8 mouse cellular contexts compared by ENCODE assay signal in the genomic region with DNA sequence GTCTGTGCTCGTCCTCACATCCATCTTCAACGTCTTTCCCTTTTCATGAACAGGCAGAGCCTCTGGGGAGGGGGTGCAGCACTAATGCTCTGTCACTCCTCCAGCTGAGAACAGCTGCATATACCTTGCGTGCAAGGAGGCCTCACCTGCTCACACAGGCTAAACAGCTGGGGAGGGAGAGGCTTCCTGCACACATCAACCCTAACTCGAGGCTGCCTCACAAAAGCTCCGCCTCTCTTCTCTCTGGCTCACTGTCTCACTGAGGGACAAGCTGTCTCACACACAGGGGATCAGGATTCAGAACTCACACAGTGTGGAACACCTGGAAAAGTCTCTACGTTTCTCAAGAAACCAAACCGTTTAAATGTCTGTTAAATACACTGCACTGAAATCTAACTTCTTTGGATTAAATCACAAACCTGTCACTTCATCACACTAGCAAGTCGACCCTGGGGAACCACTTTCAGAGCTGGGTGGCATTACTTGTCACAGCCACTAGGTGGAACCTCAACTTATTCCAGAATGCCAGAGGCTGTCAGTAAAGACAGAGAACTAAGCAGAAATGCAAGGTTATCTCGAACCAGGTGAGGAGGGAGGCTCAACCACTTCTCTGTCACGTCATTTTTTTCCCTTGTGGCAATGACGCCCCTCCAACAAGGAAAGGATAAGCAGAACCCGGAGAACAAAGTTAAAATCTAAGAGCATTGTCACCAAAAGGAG.
DNase-seq lines count a peak whose midpoint lies in the region; ATAC-seq and TF ChIP-seq lines count a peak whose summit lies in the region.

No protein-coding gene starts in this region.

- TF ChIP-seq POLR2A in cerebellum, adult 2 months (IDR thresholded peaks at IDR 0.05; ENCODE audit: borderline replicate concordance, insufficient read depth, low read length), result no peak

- no peaks in the 10 kb centered on the region for H3K27me3 ChIP-seq in cerebellum, adult 2 months (ENCODE audit: control insufficient read depth, insufficient read depth, low read length)
- no peaks in the 10 kb centered on the region for H3K27me3 ChIP-seq in limb, embryonic 12.5 days

- H3K27ac ChIP-seq in cerebellum, adult 2 months (ENCODE audit: insufficient read depth, low read length), result no peak overlapping the region
- no peak overlapping the region for H3K27ac ChIP-seq in limb, embryonic 12.5 days

- DNase-seq in adrenal gland, adult (ENCODE audit: inconsistent age in 2 of 2, low spot score in 1 of 2), result peak; percentile 62 to 88
- no peak for DNase-seq in adrenal gland, postnatal 4 days (ENCODE audit: low spot score in 2 of 2)
- peak; percentile 56 to 59 for DNase-seq in cerebellum, adult 2 months
- DNase-seq in kidney, adult 18-20 months, result peak; percentile 63
- DNase-seq in urinary bladder, adult 18-20 months (ENCODE audit: low spot score in 2 of 2), result no peak

- no peak overlapping the region for H3K4me3 ChIP-seq in cerebellum, adult 2 months (replicated peaks; ENCODE audit: insufficient read depth, low read depth, low read length)
- H3K4me3 ChIP-seq in limb, embryonic 12.5 days (replicated peaks), result no peak overlapping the region

- WGBS in cerebellum, adult 2 months, result 31% methylated on average over 12 of the region's 12 CpGs
- 25% methylated on average over 12 of the region's 12 CpGs for WGBS in limb, embryonic 12.5 days

- no peaks in the 10 kb centered on the region for H3K36me3 ChIP-seq in limb, embryonic 12.5 days

- peaks cover 5% of the 10 kb centered on the region for H3K4me1 ChIP-seq in cerebellum, adult 2 months (ENCODE audit: control insufficient read depth, insufficient read depth, low read length)
- peaks cover 28% of the 10 kb centered on the region for H3K4me1 ChIP-seq in limb, embryonic 12.5 days (replicated peaks)

- H3K4me2 ChIP-seq in limb, embryonic 12.5 days, result no peak overlapping the region

- peak; percentile 68; the same call in 1 of the 2 replicates for TF ChIP-seq CTCF in cerebellum, adult 2 months (IDR thresholded peaks at IDR 0.05; ENCODE audit: borderline replicate concordance, insufficient read depth, low read depth, low read length)

- H3K9me3 ChIP-seq in limb, embryonic 12.5 days, result no peaks in the 10 kb centered on the region

- ATAC-seq in frontal cortex, adult (ENCODE audit: low TSS enrichment), result peak; percentile 39; the same call in 1 of the 2 replicates
- peak; percentile 73; the same call in 1 of the 2 replicates for ATAC-seq in limb, embryonic 12.5 days (ENCODE audit: insufficient number of reproducible peaks, insufficient read depth, low FRiP score, low TSS enrichment, low read depth)
- ATAC-seq in monocyte, adult 5-6 weeks (replicated peaks; ENCODE audit: insufficient number of reproducible peaks, low FRiP score, low TSS enrichment, poor library complexity, severe bottlenecking), result peak; percentile 53; the same call in 1 of the 2 replicates

- H3K9ac ChIP-seq in limb, embryonic 12.5 days (replicated peaks), result no peak overlapping the region

Comparison
In these comparisons a context has a peak if more than half of its experiments do, and no peak if none do; other contexts are left out.
1. DNase-seq: peak in adrenal gland, adult (2 of 2), cerebellum, adult 2 months (2 of 2) and kidney, adult 18-20 months (single experiment); none in adrenal gland, postnatal 4 days (0 of 2) and urinary bladder, adult 18-20 months (0 of 2).
2. Peak in every context shown above with its lines, with median percentiles within 50 percentile points of each other: ATAC-seq.